Mouse (Mus musculus): ENCODE measurements at regions not wholly inside any gene's neighbourhood (a gene's known extent, or its start where the extent isn't known, plus 50 kb on each side); places are given as distances from the start of the nearest gene placed in this dataset.

GRCm38 (mm10) chr6:73389301-73389700, 80.2 kb downstream of the 4931417E11Rik start:
- TF ChIP-seq CTCF (IDR thresholded peaks at IDR 0.05; ENCODE audit: low read depth, low read length) (no peak), POLR2A (IDR thresholded peaks at IDR 0.05; ENCODE audit: borderline replicate concordance, low read depth, low read length) (no peak)

Data from bone marrow macrophage, adult 2 months (primary cell).